Mouse (Mus musculus) granulocyte monocyte progenitor cell, adult 5-6 weeks (primary cell): ENCODE results near the gene Pawr. TPM values are rescaled to one million over a fixed set of nuclear protein-coding genes. Genes with fewer than 3 reads are reported as not detected.

Source experiments
- ATAC-seq: replicated peaks from 2 replicates; pipeline ENCODE4 v1.8.0; 2016; ENCODE audit warnings: mild to moderate bottlenecking, moderate TSS enrichment, inconsistent platforms; ENCODE audit not compliant: poor library complexity, severe bottlenecking
- total RNA-seq, 2 experiments: library from RNA; stranded (forward) in 1 of 2; stranded (reverse) in 1 of 2; fragments of 200-712, 200-1000 nt in 1 of 2; fragments of >200 nt in 1 of 2; fragmentation: Nextera tagmentation in 1 of 2; gene quantifications; 2 replicates each; pipeline ENCODE4 v1.2.3; 2014 to 2017

Gene Pawr
- total RNA-seq, 2 experiments from 2014 or later: not detected

DNA sequence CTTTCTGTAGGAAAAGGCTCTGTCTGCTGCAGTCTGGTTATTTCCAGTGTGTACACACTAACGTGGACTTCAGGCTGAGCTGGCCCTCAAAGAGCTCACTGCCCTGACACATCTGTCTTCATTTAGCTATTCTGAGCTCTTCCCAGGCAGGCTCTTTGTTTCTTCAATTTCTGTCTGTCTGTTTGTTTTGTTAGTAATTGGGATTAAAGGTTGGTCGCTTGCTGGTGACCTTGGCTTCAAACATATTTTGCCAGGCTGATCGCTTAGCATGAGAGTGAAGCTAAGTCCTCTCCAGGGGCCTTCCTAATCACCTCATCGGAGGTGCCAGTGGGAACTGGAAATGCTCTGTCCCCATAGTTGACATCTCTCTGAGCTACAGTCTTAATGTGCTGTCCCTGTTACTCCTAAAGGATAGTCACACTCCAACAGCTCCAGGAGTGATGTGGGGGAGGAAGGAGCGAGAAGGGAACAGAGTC is 53.6 kb downstream of the Pawr start:
- ATAC-seq: no peak

DNA sequence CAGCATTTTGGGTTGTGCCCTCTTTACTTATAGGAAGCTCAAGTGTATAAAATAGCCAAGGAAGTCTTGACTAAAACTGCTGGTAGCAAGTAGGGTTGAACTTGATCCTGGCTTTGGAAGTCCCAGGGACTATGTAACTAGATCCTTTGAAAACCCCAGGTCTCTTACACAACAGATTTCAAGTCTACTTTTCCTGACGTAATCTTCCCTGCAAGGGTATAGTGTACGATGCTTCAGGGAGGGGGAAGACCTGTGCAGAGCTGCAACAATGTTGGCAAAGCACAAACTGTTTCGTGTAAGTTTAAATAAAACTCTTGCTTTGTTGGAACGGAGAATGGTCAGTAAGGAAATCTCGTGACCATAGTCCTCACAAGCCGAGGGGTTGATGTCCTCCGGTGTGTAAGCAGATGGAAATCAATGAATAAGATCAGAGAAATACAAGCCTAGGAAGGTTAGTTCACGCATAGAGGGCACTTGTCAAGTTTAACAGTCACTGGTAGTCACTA is 56.5 kb downstream of the Pawr start:
- ATAC-seq: no peak

DNA sequence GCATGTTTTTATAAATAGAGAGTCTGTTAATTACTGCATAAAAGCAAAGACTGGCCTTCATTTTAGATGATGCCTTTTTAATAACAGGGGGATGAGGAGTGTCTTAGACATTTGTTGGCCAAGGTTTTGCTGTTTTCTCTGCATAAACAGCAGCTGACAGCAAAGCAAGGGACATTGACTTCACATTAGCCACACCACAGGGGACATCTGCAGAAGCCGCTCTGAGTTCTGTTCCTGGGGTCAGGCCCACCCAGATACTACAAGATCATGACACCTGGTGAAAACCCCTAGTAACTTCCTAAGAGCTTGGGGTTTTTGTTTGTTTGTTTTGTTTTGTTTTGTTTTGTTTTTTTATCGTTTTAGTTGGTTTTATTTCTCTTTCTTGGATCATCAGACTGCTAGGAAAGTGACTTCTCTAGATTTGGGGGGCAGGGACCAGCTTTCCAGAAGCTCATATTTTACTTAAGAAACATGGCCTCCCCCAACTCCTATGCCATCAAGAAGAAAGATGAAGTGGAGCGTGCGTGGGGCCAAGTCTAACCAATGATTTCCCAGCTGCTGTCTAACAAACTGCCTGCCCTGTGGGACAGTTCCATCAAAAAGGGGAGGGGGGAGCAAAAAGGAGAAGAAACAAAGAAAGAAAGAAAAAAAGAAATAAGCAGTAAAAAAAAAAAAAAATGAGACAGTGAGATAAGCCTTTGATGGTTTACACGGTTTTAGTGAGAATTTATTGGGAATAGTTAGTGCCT is 57.4 kb downstream of the Pawr start:
- no peak for ATAC-seq

DNA sequence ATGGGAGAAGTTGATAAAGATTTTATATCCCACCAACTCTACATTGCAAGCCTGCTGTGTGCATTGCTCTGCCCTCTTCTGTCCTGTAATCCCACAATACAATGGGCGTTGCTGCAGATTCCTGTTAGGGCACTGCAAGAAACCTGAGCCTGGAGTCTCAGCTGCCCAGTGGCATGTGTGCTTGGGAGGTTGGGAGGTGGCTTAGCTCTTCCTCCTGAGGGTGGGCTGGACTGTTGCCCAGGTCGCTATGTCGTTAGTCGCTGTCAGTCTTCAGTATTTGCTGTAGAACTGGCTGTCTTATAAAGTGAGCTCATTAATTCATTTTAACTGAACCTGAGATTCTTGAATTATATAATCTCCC is 58.0 kb downstream of the Pawr start:
- ATAC-seq: no peak

DNA sequence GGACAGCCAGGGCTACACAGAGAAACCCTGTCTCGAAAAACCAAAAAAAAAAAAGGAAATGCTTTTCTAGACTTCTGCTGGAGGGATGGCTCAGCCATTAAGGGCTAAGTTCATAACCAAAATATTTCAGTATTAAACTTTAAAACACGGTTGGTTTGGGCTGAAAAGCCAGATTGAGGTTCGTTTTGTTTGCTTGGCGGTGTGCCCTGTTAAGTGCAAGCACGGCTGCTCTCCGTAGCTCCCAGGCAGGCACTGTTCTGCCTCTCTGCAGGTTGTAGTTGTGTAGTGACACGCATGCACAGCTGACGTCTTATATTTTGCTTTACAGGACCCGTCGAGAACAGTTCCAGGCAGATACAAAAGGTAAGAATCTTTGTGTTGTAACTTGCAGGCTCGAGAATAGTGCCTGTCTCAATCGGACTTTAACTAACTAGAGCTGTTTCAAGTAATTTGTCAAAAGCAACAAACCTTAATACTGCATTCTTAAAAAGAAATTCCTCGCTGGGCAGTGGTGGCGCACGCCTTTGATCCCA is 59.5 kb downstream of the Pawr start:
- no peak for ATAC-seq

DNA sequence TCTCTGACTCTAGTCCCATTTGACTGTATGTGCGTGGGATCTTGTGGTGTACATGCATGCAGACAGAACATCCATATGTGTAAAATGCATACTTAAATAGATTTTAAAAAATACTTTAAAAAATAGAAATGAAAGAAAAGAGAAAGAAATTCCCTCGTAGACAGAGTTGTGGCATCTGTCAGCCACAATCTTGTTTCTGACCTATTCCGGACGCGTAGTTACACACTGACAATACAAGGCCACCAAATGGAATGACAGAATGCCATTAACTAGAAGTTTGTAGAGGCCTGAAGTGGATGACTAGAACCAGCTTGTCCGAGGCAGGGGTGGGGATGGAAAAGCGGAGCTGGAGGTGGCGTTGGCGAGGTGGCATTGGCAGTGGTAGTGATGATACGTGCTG is 60.2 kb downstream of the Pawr start:
- no peak for ATAC-seq

DNA sequence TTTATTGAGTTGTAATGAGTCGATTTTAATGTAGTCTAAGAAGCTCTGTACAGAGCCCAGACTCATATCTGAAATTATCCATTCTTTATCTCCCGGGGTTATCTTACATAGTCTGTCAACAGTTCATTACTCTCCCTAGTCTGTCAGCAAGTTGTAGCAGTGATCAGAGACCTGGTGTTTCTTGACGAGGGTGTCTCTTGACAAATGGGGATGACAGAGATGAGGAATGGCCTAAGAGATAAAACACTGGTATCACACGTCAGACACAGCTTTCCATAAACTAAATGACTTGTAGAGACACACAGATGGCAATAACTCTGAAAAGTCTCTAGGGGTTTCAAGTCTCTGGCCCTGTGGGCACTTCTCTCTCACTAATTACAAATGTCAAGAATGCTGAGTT is 62.4 kb downstream of the Pawr start:
- no peak for ATAC-seq

DNA sequence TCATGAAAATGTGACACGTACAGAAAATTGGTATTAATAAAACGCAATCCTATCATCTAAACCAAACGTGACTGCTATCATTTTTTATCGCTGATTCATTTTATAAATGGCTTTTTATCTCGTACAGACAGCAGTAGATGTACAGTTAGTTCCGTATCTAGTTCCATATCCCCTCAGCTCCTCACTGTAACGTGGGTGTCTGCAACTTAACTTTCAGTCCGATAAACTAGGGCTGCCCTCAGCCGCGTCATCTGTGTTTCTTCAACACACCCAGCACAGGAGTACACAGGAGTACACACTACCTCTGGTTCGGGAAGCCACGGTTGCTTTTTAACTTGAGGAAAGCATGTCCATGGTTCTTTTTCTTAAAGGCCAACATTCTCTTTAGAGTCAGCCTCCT is 63.3 kb downstream of the Pawr start:
- no peak for ATAC-seq

DNA sequence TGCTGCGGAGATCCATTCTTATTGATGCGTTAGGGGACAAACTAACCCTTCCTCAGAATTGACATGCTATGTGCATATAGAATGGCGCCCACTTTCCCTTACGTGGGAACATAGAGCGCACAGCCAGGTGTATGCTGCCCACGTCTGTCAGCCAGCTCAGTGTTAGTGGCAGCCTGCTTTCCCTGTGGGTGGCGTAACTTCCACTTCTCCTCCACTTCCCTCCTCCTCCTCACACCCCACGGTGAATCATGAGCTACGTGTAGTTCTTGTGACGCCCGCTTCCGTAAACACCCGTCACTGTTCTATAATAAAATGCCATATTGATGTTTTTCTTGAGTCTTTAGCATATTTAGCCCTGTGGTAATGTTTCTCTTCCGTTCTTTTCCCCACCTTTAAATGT is 63.7 kb downstream of the Pawr start:
- ATAC-seq: no peak

DNA sequence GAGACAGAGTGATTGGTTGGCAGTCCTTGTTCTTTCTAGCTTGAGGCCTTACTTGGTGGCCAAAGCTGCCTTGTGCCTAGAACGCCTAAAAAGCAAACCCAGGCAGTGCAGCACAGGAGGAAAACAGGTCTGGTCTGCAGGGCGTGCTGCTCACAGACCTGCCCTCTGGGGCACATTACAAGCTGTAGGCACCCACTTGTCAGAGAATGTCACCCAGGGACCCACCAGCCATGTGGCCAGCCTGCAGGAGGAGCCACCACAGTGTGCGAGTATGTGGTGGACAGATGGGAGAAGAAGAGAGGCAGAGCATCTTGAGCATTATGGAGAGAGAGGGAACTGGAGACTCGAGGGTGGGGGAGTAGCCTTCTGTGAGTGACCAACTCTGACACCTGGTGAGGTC is 70.8 kb downstream of the Pawr start:
- no peak for ATAC-seq

DNA sequence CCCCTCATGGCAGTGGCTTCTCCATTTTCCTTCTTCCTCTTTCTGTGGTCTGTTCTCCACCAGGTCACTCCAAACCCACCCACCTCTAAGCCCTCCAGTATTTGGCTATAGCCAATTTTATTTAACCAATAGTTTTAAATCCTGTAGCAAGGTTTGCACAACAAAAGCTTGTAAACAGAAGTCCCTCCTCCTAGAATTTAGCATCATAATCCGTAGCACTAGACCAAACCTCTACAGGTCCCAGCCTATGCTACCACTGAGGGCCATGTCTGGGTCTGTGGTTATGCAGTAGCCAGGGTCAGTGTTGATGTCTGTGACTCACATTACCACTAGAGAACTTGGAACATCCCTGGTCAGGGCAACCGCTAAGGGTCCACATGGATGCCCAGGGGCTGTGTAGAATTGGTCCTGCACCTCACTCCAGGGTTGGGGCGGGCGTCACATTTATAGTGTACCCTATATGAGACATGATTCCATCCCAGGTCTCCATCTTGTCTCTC is 71.5 kb downstream of the Pawr start:
- ATAC-seq: no peak; the same call in 1 of the 2 replicates

DNA sequence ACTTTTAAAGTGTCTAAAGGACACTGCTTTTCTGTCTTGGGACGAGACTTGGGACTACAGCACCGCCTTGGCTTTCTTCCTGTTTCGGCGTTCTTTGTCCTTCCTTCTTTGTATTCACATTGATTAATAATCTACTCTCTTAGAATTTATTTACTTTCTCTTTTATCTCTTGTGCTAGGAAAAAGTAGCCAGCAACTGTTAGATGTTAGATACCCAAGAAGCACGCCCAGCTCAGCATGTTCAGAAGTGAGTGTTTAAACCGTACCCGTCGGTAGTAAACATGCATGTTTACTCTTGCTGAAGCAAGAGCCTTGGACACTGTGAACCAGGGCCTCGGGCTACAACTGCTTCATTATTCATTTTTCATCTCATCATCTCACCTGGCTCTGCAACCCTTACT is 72.2 kb downstream of the Pawr start:
- ATAC-seq: no peak

DNA sequence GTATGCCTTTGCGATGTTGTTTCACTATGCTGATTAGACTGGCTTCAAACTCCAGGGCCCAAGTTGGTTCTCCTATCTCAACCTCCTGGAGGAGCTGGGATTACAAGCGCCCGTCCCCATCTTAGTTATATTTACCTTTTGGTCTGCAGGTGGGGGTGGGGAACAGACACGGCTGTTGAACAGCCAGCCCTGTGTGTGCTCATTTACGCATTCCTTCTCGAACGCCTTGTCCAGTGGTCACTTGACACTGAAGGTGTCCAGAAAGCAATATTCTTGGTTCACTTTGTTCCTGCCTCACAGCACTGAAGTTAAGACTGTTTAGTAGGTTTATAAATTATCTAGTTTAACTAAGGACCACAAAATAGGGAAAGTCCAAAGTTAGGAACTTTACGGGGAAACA is 73.2 kb downstream of the Pawr start:
- ATAC-seq: no peak

DNA sequence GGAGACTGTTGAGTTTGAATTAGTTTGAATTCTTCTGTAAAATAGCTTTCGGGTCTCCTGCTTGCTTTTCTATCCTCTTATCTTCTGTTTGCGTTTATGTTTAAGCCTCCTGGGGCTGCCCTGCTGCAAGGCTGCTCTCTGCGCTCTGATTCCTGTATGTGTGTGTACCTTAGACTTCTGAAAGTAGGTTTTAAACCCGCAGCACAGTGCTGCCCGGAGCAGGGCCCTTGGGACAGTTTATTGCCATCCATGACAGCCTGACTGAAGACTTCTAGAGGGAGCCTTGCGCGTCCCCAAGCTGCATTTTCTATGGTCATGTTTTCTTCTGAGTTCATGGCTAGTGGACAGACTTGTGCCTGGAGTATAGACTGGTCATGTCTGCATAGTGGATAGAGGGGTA is 74.0 kb downstream of the Pawr start:
- no peak for ATAC-seq

DNA sequence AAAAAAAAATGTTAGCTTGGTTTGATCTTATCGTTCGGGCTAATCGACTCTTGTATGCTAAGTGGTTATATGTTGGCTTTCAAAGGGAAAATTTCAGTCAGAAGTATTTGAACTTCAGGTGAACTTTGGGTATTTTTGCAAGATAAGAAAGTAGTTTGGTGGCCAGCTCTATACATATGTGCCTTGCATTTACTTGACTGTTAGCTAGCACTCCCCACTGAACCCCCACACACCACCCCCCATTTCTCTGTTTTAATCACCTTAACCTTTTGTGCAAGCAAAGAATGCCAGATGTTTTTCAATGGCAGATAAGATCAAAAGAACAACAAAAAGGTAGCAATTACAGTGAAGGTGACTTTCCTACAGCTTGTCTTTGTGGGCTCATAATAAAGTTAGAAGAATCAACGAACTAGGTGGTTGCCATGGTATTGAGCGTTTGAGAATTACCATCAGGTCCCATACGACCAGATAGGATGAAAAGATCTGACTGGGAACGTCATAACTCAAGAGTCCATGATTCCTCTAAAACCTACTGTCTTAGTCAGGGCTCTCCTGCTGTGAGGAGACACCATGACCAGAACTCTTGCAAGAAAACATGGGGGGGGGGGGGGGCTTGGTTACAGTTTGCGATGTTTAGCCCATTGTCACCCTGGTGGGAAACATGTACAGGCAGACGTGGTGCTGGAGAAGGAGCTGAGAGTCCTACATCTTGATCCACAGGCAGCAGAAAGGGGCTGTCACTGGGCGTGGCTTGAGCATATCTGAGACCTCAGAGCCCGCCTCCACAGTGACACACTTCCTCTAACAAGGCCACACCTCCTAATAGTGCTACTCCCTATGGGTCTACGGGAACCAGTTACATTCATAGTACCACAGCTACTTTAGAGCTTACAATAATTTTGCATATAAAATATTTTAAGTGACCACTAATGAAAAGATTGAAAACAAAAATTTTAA is 75.2 kb downstream of the Pawr start:
- ATAC-seq: no peak

DNA sequence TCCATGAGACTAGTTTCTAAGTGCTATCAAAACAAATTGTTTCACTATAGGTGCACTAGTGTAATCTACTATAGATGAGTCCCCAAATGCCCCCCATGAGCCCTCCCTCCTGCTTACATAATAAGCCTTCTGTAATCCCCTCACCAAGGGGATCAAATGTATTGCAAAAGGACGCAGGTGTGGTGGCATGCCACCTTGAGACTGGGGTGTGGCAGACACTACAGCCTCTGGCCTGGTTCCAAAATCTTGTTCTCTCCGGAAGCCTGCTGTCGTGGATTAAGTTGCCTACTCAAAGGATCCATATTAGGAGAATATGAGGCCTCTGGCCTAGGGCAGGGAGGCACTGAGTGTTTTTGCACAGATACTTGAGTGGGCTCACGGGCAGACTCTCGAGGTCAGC is 76.1 kb downstream of the Pawr start:
- ATAC-seq: no peak

DNA sequence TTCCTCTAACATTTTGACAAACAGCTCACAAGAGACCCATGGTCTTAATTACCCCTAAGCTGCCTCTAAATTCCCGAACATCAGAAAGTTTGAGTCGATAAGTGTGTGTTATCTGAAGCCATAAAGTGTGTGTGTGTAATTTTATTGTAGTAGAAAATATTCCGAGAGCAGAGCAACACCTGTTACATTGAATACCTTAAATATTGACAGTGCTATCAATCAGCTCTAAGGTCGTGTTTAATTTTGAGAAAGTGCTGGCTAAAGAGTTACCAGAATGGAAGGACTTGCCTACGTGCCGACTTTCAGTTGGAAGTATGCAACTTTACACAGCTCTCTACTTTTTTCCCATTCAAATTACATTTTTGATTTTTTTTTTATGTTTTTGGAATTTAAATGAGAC is 76.5 kb downstream of the Pawr start:
- ATAC-seq: no peak

DNA sequence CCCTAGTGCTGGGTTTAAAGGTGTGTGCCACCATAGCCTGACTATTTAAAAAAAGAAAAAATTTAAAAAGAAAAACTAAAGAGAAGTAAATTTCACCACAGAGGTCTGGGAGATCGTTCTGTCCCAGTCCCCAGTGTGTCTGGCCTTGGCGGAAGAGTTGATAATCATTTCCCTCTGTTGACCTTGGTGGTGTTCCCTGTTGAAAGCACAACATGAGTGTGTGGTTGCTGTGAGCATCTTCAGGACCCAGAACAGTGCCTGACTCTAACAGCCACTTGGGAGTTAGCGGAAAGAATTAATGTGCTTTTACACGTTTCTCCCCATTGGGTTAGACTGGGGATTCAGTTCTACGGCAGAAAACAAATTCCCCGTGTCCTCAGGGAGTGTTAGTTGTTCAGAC is 77.1 kb downstream of the Pawr start:
- no peak for ATAC-seq

DNA sequence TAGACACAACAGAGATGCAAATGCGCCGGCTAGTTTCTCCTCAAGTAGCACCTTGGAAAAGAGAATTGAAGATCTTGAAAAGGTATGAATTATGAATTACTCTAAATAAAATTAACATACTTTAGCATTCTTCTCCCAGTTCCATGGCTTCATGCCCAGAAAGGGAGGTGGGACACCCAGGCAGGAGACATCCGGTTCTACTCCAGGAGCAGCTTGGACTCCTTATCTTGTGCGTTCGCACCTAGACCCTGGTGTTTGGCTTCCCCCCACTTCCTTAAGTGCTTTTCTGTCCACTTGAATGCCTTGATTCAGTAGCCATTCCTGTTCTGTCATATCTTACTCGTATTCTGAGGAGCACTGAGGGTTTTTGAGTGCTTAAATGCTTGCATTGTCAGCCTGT is 77.6 kb downstream of the Pawr start:
- ATAC-seq: no peak

DNA sequence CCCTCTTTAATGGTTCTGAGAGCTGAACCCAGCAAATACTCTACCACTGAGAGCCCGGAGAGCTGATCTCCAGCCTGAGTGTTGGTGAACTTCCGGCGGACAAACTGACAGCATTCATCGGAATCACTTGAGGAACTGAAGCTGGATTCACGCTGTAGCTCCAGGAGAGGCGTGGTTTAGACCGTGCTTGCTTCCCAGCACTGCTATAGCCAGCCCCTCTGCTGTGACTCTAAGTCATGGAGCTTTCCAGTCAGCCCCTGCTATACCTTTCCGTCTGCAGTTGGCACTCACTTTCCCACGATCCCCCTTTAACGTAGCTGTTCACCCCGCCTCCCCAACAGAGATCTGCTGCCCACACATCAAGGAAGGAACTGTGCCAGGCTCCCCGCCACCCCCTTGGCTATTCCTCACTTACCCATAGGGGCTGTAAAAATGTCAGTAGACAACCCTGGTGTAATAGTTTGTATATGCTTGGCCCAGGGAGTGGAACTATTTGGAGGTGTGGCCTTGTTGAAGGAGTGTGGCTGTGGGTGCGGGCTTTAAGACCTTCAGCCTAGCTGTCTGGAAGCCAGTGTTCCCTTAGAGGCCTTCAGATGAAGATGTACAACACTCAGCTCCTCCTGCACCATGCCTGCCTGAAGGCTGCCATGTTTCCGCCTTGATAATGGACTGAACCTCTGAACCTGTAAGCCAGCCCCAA is 83.2 kb downstream of the Pawr start:
- ATAC-seq: no peak
